Mouse (Mus musculus) layer of hippocampus, adult 9-11 months (tissue): ENCODE measurements at regions not wholly inside any gene's neighbourhood (a gene's known extent, or its start where the extent isn't known, plus 50 kb on each side); places are given as distances from the start of the nearest gene placed in this dataset.
"Not testable (repeated sequence)": the region's sequence is repeated elsewhere in the genome, so short reads cannot be mapped to it uniquely, and the experiment has no call there.

ENCODE experiments used
- DNase-seq: peaks from one replicate; pipeline ENCODE4 v3.0.0; 2022

GRCm38 (mm10) chr14:53373777-53374468 is 878.4 kb upstream of the Olfr1507 start:
- DNase-seq: not testable (repeated sequence)

DNA sequence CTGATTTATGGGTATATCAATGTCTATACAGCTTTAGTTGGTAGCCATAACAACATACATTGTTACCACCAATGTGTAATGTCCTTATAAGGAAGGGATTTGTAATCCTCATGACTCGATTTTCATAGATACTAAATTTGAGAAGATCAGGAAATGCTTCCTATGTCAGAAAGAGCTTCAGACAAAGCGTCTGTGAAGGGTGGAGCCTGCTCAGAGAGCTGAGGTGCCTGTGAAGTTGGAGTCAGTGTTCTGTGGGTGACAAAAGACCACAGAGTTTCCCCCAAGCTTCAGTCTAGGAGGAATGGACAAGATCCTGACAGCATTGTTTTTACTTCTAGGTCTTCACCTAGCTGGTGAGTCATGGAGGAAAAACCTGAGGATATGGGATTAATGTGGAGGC is 874.2 kb upstream of the Olfr1507 start:
- no peak for DNase-seq

DNA sequence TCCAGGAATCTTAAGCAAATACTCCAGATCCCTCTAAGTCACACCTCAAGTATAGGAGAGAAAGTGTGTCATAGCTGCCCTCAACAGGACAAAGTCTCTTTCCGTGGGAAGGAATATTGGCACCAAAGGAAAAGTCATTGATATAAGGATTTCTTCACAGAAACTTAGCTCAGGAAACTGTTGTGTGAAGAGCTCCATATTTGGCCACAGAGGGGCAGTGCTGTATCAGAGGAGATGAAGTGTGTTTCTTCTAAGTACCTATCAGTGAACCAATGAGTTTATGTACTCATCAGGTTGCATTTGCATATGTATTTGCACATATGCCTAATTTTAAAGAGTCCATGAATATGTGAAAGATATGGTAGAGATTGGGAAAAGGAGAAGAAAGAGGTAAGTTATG is 871.9 kb upstream of the Olfr1507 start:
- not testable (repeated sequence) for DNase-seq

DNA sequence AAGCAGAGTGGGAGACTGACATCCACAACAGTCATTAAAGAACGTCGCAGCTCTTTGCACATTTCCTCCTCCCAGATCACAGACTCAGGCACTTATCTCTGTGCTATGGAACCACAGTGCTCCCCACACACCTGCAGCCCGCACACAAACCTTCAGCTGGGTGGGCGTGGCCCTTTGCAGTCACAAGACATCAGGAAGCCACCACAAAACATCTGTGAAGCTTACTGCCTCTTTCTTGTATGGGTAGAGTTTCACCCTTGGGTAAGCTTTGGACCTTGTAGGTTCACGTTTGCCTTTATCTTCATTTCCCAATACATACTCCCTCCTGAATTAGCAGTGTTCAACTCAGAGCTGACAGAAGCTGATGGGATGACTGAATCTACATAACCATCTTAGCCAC is 868.4 kb upstream of the Olfr1507 start:
- DNase-seq: not testable (repeated sequence)

GRCm38 (mm10) chr14:53362054-53362453 is 866.5 kb upstream of the Olfr1507 start:
- not testable (repeated sequence) for DNase-seq

- not testable (repeated sequence) for DNase-seq
Measured at GRCm38 (mm10) chr14:53357498-53357897, 861.9 kb upstream of the Olfr1507 start.

DNA sequence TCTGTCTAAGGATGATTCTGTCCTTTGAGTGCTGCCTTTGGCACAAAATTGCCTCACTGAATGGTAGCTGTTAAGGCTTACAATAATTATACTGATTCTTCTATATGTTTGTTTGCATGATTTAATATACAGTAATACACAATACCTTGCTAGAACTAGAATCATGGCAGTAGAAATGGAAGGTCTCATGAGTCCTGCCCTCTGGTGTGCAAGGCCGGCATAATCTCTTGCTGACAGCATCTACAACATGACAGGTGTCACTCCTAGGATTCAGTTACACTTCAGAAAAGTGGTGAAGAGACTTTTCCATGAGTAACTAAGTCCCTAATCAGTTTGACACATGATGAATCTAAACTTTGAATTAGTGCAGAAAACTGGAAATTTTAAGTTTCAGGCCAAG is 861.2 kb upstream of the Olfr1507 start:
- not testable (repeated sequence) for DNase-seq

DNA sequence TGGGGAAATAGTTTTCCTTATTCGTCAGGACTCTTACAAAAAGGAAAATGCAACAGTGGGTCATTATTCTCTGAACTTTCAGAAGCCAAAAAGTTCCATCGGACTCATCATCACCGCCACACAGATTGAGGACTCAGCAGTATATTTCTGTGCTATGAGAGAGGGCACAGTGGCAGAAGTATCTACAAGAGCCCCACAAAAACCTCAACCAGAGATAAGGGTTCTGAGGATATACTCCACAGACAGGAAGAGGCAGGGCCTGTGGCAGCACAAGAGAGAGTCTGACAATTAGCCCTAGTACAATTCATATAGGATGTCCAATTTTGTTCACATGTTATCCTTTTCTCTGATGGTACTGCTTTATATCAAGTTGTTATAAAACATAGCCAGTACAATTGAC is 855.9 kb upstream of the Olfr1507 start:
- DNase-seq: not testable (repeated sequence)

DNA sequence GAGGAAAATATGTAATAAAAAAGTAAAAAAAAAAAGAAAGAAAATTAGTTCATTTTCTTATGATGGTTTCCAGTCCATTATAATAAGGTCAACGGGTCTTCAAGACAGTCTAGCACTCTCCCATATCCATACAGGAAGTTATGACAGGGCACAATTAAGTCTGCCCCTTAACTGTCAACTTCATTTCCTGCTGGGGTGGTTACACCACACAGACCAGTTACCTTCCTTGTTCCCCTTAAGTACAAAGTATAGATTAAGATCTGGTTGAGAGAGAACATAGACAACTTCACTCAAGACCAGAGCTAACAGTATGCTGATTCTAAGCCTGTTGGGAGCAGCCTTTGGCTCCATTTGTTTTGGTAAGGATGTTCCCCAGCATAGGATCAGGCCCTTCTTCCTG is 855.2 kb upstream of the Olfr1507 start:
- not testable (repeated sequence) for DNase-seq

GRCm38 (mm10) chr14:53349111-53349510 is 853.6 kb upstream of the Olfr1507 start:
- DNase-seq: not testable (repeated sequence)

GRCm38 (mm10) chr14:53345568-53345967 is 850.0 kb upstream of the Olfr1507 start:
- not testable (repeated sequence) for DNase-seq

DNA sequence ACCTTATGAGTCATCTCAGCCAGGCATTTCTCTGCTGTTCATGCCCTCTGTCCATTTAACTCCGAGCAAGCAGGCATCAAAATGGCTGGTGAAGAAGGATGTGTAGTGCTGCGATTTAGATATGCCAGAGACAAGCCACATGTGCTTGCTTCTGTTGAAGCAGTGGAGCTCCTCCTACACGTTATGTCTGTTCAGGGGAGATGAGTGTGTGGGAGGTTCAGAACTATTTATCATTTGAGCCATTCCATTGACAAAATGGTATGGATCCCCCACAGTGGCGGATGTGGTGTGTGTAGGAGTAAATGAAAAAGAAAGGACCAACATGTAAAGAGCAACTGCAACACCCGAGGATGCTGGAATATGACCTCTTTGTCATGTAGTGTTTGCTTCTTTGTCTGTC is 848.3 kb upstream of the Olfr1507 start:
- not testable (repeated sequence) for DNase-seq

DNA sequence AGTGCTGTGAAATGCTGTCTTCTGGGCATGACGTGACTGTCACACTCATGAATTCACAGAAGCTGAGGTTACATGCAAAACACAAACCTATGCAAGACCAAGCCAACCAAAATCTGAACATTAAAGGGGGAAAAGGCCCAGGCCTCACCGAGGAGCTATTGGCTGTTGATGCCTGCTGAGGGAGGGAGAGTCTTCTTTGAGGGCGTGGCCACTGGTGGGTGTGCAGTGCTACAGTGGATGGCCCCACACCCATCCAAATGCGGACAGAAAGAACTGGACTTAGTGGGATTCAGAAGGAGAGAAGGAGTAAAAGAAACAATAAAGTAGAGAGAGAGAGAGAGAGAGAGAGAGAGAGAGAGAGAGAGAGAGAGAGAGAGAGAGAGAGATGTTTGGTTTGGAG is 843.6 kb upstream of the Olfr1507 start:
- DNase-seq: not testable (repeated sequence)

DNA sequence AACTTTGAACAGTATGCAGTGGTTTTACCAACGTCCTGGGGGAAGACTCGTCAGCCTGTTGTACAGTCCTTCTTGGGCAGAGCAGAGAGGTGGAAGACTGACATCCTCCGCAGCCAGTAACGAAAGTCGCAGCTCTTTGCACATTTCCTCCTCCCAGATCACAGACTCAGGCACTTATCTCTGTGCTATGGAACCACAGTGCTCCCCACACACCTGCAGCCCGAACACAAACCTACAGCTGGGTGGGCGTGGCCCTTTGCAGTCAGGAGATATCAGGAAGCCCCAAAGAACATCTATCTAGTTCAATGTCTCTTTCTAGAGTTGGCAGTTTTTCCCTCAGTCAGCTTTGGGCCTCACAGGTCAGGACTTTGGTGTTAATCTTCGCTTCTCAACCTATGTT is 841.9 kb upstream of the Olfr1507 start:
- DNase-seq: not testable (repeated sequence)

DNA sequence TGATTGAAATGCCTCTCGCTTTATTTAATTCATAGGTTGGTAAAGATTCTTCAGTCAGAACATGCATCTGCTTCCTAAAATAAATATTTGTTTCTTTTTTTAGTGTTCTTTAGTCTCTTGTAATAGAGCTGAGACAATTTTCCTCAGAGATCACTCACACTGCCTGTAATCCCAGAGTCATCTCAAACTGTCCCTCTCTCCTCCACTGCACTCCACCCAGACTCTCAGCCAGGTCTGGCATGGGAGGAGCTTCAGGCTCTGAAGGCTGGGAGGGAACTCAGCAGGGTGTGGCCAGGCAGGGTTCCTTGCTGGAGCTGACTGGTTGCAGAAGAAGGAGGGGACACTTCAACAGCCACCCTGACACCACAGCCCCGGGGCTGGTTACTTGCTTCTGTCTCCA is 841.2 kb upstream of the Olfr1507 start:
- DNase-seq: not testable (repeated sequence)

DNA sequence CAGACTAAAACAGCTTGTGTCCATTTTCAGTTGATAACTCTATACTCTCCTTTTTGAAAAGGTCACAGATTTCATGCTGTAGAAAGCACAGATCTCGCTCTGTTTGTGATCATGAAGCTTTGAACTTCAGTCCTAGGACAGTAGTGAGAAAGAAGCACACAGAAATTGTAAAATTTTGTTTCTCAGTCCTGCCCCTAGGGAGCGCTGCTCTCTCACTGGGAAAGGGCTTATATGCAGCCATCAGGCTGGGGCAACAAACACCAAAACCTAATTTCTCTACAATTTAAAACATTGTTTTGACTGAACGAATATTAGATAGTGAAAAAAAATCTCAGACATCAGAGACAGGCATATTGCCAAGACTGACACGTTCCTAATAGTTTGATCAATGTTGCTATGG is 838.9 kb upstream of the Olfr1507 start:
- DNase-seq: not testable (repeated sequence)

DNA sequence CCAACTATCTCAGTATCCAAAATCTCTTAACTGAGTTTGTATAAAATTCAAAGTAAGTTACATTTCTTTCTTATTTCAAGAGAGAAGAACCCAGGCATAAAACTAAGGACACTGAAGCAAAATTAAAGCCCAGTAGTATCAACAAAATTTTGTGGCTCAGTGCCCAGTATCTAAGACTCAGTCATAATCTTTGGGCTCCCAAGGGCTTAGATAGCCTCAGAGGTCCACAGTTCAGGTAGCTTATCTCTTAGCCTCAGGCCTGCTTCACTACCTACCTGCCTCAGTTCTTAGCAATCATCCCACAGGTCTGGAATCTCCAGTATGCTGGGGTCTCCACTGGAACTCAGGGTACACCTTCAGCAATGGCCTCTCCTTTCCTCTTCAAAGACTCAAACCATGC is 835.6 kb upstream of the Olfr1507 start:
- not testable (repeated sequence) for DNase-seq

- DNase-seq: not testable (repeated sequence)
Measured at GRCm38 (mm10) chr14:53324367-53324766, 828.8 kb upstream of the Olfr1507 start.

GRCm38 (mm10) chr14:53318512-53319309 is 823.2 kb upstream of the Olfr1507 start:
- not testable (repeated sequence) for DNase-seq

GRCm38 (mm10) chr14:53312490-53312889 is 816.9 kb upstream of the Olfr1507 start:
- not testable (repeated sequence) for DNase-seq

- DNase-seq: not testable (repeated sequence)
Measured at GRCm38 (mm10) chr14:53303179-53303578, 807.6 kb upstream of the Olfr1507 start.

DNA sequence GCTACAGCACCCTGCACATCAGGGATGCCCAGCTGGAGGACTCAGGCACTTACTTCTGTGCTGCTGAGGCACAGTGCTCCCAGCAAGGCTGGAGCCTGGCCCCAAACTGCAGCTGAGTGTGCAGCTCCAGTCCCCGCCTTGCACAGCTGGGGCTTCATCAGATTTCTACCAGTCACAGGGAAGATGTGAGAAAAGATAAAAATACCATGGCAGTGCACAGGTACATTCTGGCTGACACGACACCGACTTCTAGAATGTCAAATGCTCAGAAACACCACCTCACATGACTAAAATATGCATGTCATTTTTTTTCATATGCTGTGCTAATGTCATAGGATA is 806.9 kb upstream of the Olfr1507 start:
- DNase-seq: not testable (repeated sequence)

GRCm38 (mm10) chr14:53301722-53302490 is 806.4 kb upstream of the Olfr1507 start:
- DNase-seq: not testable (repeated sequence)
